Mouse (Mus musculus): Measurements from ENCODE around the gene Tmem131. TPM values are rescaled to one million over a fixed set of nuclear protein-coding genes. Genes with fewer than 3 reads are reported as not detected.

The Tmem131 gene
- polyA plus RNA-seq, 1 experiment from 2014 or later = 31.3 TPM

DNA sequence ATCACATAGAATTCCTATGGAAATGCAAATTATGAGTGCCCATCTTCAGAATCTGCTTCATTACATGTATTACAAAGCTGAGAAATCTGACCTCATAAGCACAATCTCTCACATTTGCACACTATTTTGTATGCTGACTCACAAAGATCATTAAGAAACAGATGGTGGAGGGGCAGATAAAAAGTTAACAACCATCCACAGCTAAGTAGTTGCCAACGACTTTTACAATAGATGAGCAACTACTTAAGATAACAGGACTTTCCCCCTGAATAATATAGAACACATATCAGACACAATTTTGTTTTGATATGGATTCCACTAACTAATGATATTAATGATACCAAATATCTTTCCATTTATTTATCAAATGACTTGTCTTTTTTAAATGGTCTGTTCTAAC lies 66.3 kb downstream of the Tmem131 start:
- Histone ChIP-seq H3K27ac (ENCODE audit: low read length) (no peak overlapping the region), H3K36me3 (ENCODE audit: control insufficient read depth, insufficient read depth, low read length) (peaks cover 9% of the 10 kb centered on the region; the same call in 1 of the 2 replicates), H3K9me3 (ENCODE audit: control insufficient read depth, low read depth, low read length) (no peaks in the 10 kb centered on the region), H3K4me2 (replicated peaks; ENCODE audit: low read depth, low read length) (no peak overlapping the region), H3K4me1 (ENCODE audit: control insufficient read depth, insufficient read depth, low read length) (no peaks in the 10 kb centered on the region; the same call in 1 of the 2 replicates), H3K27me3 (ENCODE audit: control insufficient read depth, insufficient read depth, low read length) (no peaks in the 10 kb centered on the region), H3K4me3 (ENCODE audit: low read depth, low read length) (no peak overlapping the region), H3K9ac (replicated peaks; ENCODE audit: low read depth, low read length) (no peak overlapping the region)
- 74% methylated on average over 1 of the region's 1 CpGs for WGBS
- ATAC-seq (ENCODE audit: insufficient number of reproducible peaks, insufficient read depth, low FRiP score, low read depth) = no peak

DNA sequence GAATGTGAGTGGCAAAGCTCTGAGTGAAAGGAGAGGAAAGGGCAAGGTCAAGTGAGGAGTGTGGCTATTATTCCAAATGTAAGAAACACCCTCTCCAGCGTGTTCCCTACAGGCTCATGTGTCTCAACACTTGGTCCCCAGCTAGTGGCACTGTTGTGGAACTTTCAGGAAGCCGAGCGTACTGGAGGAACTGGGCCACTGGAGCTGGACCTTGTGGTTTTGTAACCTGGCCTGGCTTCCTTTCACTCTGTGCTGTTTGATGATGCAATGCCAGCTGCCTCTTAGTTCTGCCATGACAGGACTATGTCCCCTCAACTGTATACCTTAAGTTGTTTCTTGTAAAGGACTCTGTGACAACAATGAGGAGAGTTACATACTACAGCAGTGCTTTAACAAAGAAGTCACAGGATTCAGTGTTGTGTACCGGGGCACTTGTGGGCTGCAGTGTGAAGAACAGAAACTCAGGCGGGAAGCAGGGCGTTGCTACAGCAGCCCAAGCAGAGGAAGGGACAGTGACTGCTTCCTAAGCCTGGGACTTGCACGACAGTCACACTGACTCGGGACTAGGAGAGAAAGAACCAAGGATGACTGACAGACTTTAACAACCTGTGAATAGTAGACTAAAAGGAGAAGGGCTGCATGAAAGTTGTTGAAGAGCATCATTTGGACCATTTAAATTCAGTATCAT lies 68.4 kb downstream of the Tmem131 start:
- Histone ChIP-seq H3K4me2 (replicated peaks; ENCODE audit: low read depth, low read length) (no peak overlapping the region), H3K27me3 (ENCODE audit: control insufficient read depth, insufficient read depth, low read length) (no peaks in the 10 kb centered on the region), H3K9me3 (ENCODE audit: control insufficient read depth, low read depth, low read length) (no peaks in the 10 kb centered on the region), H3K4me1 (ENCODE audit: control insufficient read depth, insufficient read depth, low read length) (no peaks in the 10 kb centered on the region; the same call in 1 of the 2 replicates), H3K27ac (ENCODE audit: low read length) (no peak overlapping the region), H3K9ac (replicated peaks; ENCODE audit: low read depth, low read length) (no peak overlapping the region), H3K4me3 (ENCODE audit: low read depth, low read length) (no peak overlapping the region), H3K36me3 (ENCODE audit: control insufficient read depth, insufficient read depth, low read length) (peaks cover 3% of the 10 kb centered on the region; the same call in 1 of the 2 replicates)
- no peak for ATAC-seq (ENCODE audit: insufficient number of reproducible peaks, insufficient read depth, low FRiP score, low read depth)
- WGBS = 83% methylated on average over 8 of the region's 8 CpGs

DNA sequence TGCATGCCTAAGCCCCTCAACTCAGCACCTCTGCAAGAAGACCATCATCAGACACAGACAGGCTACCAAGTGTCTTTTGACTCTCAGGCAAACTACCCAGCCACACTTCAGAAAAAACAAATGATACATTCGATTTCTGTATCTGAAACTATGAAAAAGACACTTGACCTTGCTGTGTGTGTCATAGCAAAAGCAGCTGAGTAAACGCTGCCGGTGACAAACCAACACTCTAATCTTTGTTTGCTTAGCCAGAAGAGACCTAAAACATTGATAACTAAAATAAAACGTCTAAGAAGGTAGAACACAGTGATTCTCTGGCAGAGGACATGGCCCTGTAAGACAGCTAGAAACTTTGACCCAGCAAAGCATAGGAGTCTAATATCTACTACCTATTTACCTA lies 72.2 kb downstream of the Tmem131 start:
- no peak overlapping the region for H3K27ac ChIP-seq (ENCODE audit: low read length)
- WGBS = 51% methylated on average over 4 of the region's 4 CpGs
- ATAC-seq (ENCODE audit: insufficient number of reproducible peaks, insufficient read depth, low FRiP score, low read depth) = no peak
- H3K27me3 ChIP-seq (ENCODE audit: control insufficient read depth, insufficient read depth, low read length) = no peaks in the 10 kb centered on the region
- H3K9me3 ChIP-seq (ENCODE audit: control insufficient read depth, low read depth, low read length) = no peaks in the 10 kb centered on the region
- H3K36me3 ChIP-seq (ENCODE audit: control insufficient read depth, insufficient read depth, low read length) = peaks cover 7% of the 10 kb centered on the region
- no peak overlapping the region for H3K4me2 ChIP-seq (replicated peaks; ENCODE audit: low read depth, low read length)
- H3K9ac ChIP-seq (replicated peaks; ENCODE audit: low read depth, low read length) = no peak overlapping the region
- H3K4me1 ChIP-seq (ENCODE audit: control insufficient read depth, insufficient read depth, low read length) = no peaks in the 10 kb centered on the region
- no peak overlapping the region for H3K4me3 ChIP-seq (ENCODE audit: low read depth, low read length)

DNA sequence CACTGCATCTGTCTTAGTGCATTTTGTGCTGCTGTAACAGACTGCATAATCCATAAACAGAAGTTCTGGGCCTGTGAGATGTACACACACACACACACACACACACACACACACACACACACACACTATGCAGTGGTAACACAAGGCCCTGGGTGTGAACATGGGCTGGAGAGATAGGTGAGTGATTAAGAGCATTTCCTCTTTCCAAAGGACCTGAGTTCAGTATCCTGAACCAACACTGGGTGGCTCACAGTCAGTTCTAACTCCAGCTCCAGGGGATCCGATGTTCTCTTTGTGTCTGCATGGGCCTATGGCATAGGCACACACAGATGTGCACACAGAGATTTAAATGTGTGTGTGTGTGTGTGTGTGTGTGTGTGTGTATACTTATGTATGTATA lies 72.9 kb downstream of the Tmem131 start:
- ATAC-seq (ENCODE audit: insufficient number of reproducible peaks, insufficient read depth, low FRiP score, low read depth) = no peak
- no peak overlapping the region for H3K4me3 ChIP-seq (ENCODE audit: low read depth, low read length)
- H3K27me3 ChIP-seq (ENCODE audit: control insufficient read depth, insufficient read depth, low read length) = no peaks in the 10 kb centered on the region
- H3K36me3 ChIP-seq (ENCODE audit: control insufficient read depth, insufficient read depth, low read length) = peaks cover 7% of the 10 kb centered on the region
- H3K27ac ChIP-seq (ENCODE audit: low read length) = no peak overlapping the region
- no peaks in the 10 kb centered on the region for H3K9me3 ChIP-seq (ENCODE audit: control insufficient read depth, low read depth, low read length)
- 50% methylated on average over 1 of the region's 1 CpGs for WGBS
- H3K4me2 ChIP-seq (replicated peaks; ENCODE audit: low read depth, low read length) = no peak overlapping the region
- H3K4me1 ChIP-seq (ENCODE audit: control insufficient read depth, insufficient read depth, low read length) = no peaks in the 10 kb centered on the region
- no peak overlapping the region for H3K9ac ChIP-seq (replicated peaks; ENCODE audit: low read depth, low read length)

DNA sequence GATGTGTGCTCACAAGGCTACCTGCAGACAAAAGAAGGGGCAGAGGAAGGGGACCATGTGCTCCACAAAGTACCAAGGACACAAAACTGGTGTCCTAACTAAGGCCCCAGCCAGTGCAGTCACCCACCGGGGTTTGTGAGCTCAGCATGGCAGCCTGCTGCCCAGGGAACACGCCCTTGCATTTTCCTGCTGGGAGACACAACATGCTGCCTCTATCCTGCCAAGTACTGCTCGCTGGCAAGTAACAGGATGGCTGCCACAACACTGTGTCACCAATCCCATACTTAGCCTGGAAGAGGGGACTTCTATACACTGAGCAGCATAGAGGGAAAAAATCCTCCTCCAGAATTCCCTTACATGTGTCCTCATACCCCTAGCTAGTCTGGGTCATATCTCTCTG lies 78.7 kb downstream of the Tmem131 start:
- 86% methylated on average over 3 of the region's 3 CpGs for WGBS
- H3K9ac ChIP-seq (replicated peaks; ENCODE audit: low read depth, low read length) = no peak overlapping the region
- H3K27me3 ChIP-seq (ENCODE audit: control insufficient read depth, insufficient read depth, low read length) = no peaks in the 10 kb centered on the region
- no peak overlapping the region for H3K27ac ChIP-seq (ENCODE audit: low read length)
- peaks cover 5% of the 10 kb centered on the region; the same call in 1 of the 2 replicates for H3K36me3 ChIP-seq (ENCODE audit: control insufficient read depth, insufficient read depth, low read length)
- H3K9me3 ChIP-seq (ENCODE audit: control insufficient read depth, low read depth, low read length) = no peaks in the 10 kb centered on the region
- H3K4me1 ChIP-seq (ENCODE audit: control insufficient read depth, insufficient read depth, low read length) = peaks cover 3% of the 10 kb centered on the region; the same call in 1 of the 2 replicates
- no peak overlapping the region for H3K4me3 ChIP-seq (ENCODE audit: low read depth, low read length)
- ATAC-seq (ENCODE audit: insufficient number of reproducible peaks, insufficient read depth, low FRiP score, low read depth) = no peak
- no peak overlapping the region for H3K4me2 ChIP-seq (replicated peaks; ENCODE audit: low read depth, low read length)

DNA sequence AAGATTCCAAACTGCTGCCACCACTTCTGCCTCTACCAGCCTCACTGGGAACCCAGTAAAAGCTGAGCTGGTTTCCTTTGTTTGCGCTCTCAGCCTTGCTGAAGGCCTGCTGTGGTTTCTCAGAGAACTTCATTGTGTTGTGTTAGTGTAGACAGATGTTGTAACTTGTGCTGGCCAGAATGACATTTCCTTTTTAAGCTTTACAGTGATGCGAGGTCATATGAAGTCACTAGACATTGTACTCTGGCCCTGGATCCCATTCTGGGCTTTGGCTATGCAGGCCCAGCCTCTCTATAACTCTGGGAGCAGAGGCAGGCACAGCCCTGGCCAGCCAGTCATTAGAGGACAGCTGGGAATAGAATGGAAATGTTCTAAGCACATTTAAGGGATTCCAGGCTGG lies 81.7 kb downstream of the Tmem131 start:
- no peaks in the 10 kb centered on the region for H3K9me3 ChIP-seq (ENCODE audit: control insufficient read depth, low read depth, low read length)
- H3K9ac ChIP-seq (replicated peaks; ENCODE audit: low read depth, low read length) = no peak overlapping the region
- no peak for ATAC-seq (ENCODE audit: insufficient number of reproducible peaks, insufficient read depth, low FRiP score, low read depth)
- H3K36me3 ChIP-seq (ENCODE audit: control insufficient read depth, insufficient read depth, low read length) = no peaks in the 10 kb centered on the region
- WGBS = 80% methylated on average over 2 of the region's 2 CpGs
- H3K4me3 ChIP-seq (ENCODE audit: low read depth, low read length) = no peak overlapping the region
- peaks cover 3% of the 10 kb centered on the region; the same call in 1 of the 2 replicates for H3K4me1 ChIP-seq (ENCODE audit: control insufficient read depth, insufficient read depth, low read length)
- H3K27ac ChIP-seq (ENCODE audit: low read length) = no peak overlapping the region
- H3K4me2 ChIP-seq (replicated peaks; ENCODE audit: low read depth, low read length) = no peak overlapping the region
- H3K27me3 ChIP-seq (ENCODE audit: control insufficient read depth, insufficient read depth, low read length) = no peaks in the 10 kb centered on the region

DNA sequence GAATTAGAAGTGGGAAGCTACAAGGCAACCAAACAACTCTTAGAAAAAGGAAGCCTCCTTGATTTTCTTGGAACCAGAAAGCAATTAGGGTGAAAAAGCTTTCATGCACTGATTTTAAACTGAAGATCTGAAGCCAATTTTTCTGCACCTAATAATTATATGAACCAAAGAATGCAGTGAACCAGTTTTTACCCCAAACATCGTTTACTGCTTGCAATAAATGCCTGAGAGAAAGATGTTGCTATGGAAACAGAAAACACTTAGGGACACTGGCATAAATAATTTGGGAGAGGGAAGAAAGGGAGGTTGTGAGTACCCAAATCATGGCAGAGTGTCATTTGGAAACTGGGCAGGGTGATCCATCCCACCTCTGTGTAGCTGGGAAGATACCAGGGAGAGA lies 82.6 kb downstream of the Tmem131 start:
- peaks cover 3% of the 10 kb centered on the region; the same call in 1 of the 2 replicates for H3K4me1 ChIP-seq (ENCODE audit: control insufficient read depth, insufficient read depth, low read length)
- no peak for ATAC-seq (ENCODE audit: insufficient number of reproducible peaks, insufficient read depth, low FRiP score, low read depth)
- no peaks in the 10 kb centered on the region for H3K27me3 ChIP-seq (ENCODE audit: control insufficient read depth, insufficient read depth, low read length)
- H3K36me3 ChIP-seq (ENCODE audit: control insufficient read depth, insufficient read depth, low read length) = no peaks in the 10 kb centered on the region
- H3K4me2 ChIP-seq (replicated peaks; ENCODE audit: low read depth, low read length) = no peak overlapping the region
- WGBS = 51% methylated on average over 1 of the region's 1 CpGs
- H3K4me3 ChIP-seq (ENCODE audit: low read depth, low read length) = no peak overlapping the region
- H3K27ac ChIP-seq (ENCODE audit: low read length) = peak overlapping the region; percentile 30; the same call in 1 of the 2 replicates
- H3K9me3 ChIP-seq (ENCODE audit: control insufficient read depth, low read depth, low read length) = no peaks in the 10 kb centered on the region
- H3K9ac ChIP-seq (replicated peaks; ENCODE audit: low read depth, low read length) = no peak overlapping the region

DNA sequence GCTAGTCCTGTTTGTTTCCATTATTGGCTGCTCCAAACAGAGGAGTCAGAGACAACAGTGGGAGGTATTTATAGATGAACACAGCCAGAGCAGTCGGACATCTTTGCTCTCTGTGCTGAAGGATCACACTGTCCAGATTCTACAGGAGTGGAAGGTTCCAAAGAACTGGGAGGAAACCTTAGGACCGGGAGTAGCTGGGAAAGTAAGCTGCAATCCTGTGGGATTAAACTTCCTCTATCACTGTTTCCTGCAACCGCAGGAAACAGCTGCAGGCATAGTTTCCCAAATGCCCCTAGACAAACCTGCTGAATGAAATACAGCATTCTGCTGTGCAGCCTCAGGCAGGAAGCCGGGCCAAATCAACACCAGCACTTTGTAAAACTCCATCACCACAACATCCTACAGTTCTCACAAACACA lies 83.0 kb downstream of the Tmem131 start:
- H3K4me1 ChIP-seq (ENCODE audit: control insufficient read depth, insufficient read depth, low read length) = peaks cover 3% of the 10 kb centered on the region; the same call in 1 of the 2 replicates
- no peak overlapping the region for H3K4me2 ChIP-seq (replicated peaks; ENCODE audit: low read depth, low read length)
- no peak for ATAC-seq (ENCODE audit: insufficient number of reproducible peaks, insufficient read depth, low FRiP score, low read depth)
- H3K9ac ChIP-seq (replicated peaks; ENCODE audit: low read depth, low read length) = no peak overlapping the region
- 44% methylated on average over 4 of the region's 4 CpGs for WGBS
- peaks cover 2% of the 10 kb centered on the region; the same call in 1 of the 2 replicates for H3K36me3 ChIP-seq (ENCODE audit: control insufficient read depth, insufficient read depth, low read length)
- H3K9me3 ChIP-seq (ENCODE audit: control insufficient read depth, low read depth, low read length) = no peaks in the 10 kb centered on the region
- no peak overlapping the region for H3K4me3 ChIP-seq (ENCODE audit: low read depth, low read length)
- no peaks in the 10 kb centered on the region for H3K27me3 ChIP-seq (ENCODE audit: control insufficient read depth, insufficient read depth, low read length)
- H3K27ac ChIP-seq (ENCODE audit: low read length) = peak overlapping the region; percentile 30; the same call in 1 of the 2 replicates
